Mouse (Mus musculus): ENCODE measurements around the gene Nmrk2.
A peak's percentile ranks its signal among the peaks of the same experiment; 100 is the strongest.

- no peak for TF ChIP-seq CTCF (IDR thresholded peaks at IDR 0.05; ENCODE audit: borderline replicate concordance, extremely low read depth, insufficient read depth, insufficient read length)
- TF ChIP-seq POLR2A (IDR thresholded peaks at IDR 0.05; ENCODE audit: borderline replicate concordance, extremely low read depth, insufficient read depth, insufficient read length, poor library complexity, severe bottlenecking): peak; percentile 60
These were observed 30.9 kb upstream of the Nmrk2 start, which contains the start of gene Zfr2 for GRCm38 (mm10) chr10:81232580-81233225.
